Mouse (Mus musculus): ENCODE results near the gene Rasl12. TPM values are rescaled to one million over a fixed set of nuclear protein-coding genes. Genes with fewer than 3 reads are reported as not detected.

Gene Rasl12
- total and polyA plus RNA-seq, 2 experiments from 2014 or later = 4.3 to 9.3 TPM

GRCm38 (mm10) chr9:65435671-65436301 lies 37.5 kb downstream of the Rasl12 start, which contains the start of gene Mtfmt:
TSS of gene Mtfmt (plus strand) at chr9:65435782.
- TF ChIP-seq CTCF (IDR thresholded peaks at IDR 0.05) = no peak
- Histone ChIP-seq H3K4me3 (ENCODE audit: low read depth, low read length) (peak within 1 kb of the TSS; percentile 67), H3K9me3 (ENCODE audit: low read length) (no peaks in the 10 kb centered on the region), H3K9ac (replicated peaks; ENCODE audit: low read length, poor library complexity, severe bottlenecking) (peak within 1 kb of the TSS; percentile 73), H3K27me3 (ENCODE audit: insufficient read depth, low read length) (no peaks in the 10 kb centered on the region), H3K36me3 (ENCODE audit: insufficient read depth, low read length) (peaks cover 6% of the 10 kb centered on the region), H3K4me1 (ENCODE audit: insufficient read depth, low read length) (peaks cover 3% of the 10 kb centered on the region; the same call in 1 of the 2 replicates), H3K4me2 (ENCODE audit: low read depth, low read length, poor library complexity, severe bottlenecking) (peak within 1 kb of the TSS; percentile 72), H3K27ac (ENCODE audit: low read depth, low read length) (peak within 1 kb of the TSS; percentile 40; the same call in 1 of the 2 replicates)
- peak; percentile 95 for DNase-seq (ENCODE audit: low spot score)
- under 1% methylated on average over 54 of the region's 54 CpGs for WGBS
- ATAC-seq (ENCODE audit: low FRiP score) = peak; percentile 89

DNA sequence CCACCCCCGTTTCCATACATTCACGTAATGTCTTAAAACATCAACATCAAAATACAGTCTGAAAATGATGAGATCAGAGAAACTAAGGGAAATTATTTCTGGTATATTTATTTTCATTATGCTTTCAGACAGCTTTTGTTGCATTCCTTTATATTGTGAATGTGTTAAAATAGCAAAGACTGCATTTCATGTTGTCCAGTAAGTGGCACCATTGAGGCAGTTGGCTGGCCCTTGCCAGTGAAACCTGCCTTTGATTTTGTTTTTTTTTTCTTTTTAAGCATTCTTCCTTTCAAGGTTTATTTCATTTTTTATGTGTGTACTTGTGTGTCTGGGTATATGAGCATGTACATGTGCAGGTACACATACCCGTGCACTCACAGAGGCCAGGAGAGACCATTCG lies 46.4 kb downstream of the Rasl12 start:
- peak; percentile 55 for TF ChIP-seq CTCF (IDR thresholded peaks at IDR 0.05)
- ATAC-seq (ENCODE audit: low FRiP score) (no peak), DNase-seq (ENCODE audit: low spot score) (no peak)
- no peaks in the 10 kb centered on the region for H3K4me1 ChIP-seq (ENCODE audit: insufficient read depth, low read length)
- no peak overlapping the region for H3K9ac ChIP-seq (replicated peaks; ENCODE audit: low read length, poor library complexity, severe bottlenecking)
- no peak overlapping the region for H3K27ac ChIP-seq (ENCODE audit: low read depth, low read length)
- H3K36me3 ChIP-seq (ENCODE audit: insufficient read depth, low read length) = peaks cover 61% of the 10 kb centered on the region
- 93% methylated on average over 4 of the region's 4 CpGs for WGBS
- H3K27me3 ChIP-seq (ENCODE audit: insufficient read depth, low read length) = no peaks in the 10 kb centered on the region
- H3K4me2 ChIP-seq (ENCODE audit: low read depth, low read length, poor library complexity, severe bottlenecking) = no peak overlapping the region
- H3K9me3 ChIP-seq (ENCODE audit: low read length) = no peaks in the 10 kb centered on the region
- no peak overlapping the region for H3K4me3 ChIP-seq (ENCODE audit: low read depth, low read length)

- H3K4me1 ChIP-seq (ENCODE audit: insufficient read depth, low read length) = no peaks in the 10 kb centered on the region
- no peaks in the 10 kb centered on the region for H3K27me3 ChIP-seq (ENCODE audit: insufficient read depth, low read length)
- no peaks in the 10 kb centered on the region for H3K9me3 ChIP-seq (ENCODE audit: low read length)
- DNase-seq (ENCODE audit: low spot score) (no peak), ATAC-seq (ENCODE audit: low FRiP score) (no peak)
- no peak overlapping the region for H3K4me2 ChIP-seq (ENCODE audit: low read depth, low read length, poor library complexity, severe bottlenecking)
- WGBS = 91% methylated on average over 6 of the region's 6 CpGs
- H3K4me3 ChIP-seq (ENCODE audit: low read depth, low read length) = no peak overlapping the region
- H3K9ac ChIP-seq (replicated peaks; ENCODE audit: low read length, poor library complexity, severe bottlenecking) = no peak overlapping the region
- H3K36me3 ChIP-seq (ENCODE audit: insufficient read depth, low read length) = peaks cover 66% of the 10 kb centered on the region
- TF ChIP-seq CTCF (IDR thresholded peaks at IDR 0.05) = no peak
- H3K27ac ChIP-seq (ENCODE audit: low read depth, low read length) = no peak overlapping the region
Observed at GRCm38 (mm10) chr9:65447951-65448350, 49.6 kb downstream of the Rasl12 start.

- Histone ChIP-seq H3K36me3 (ENCODE audit: insufficient read depth, low read length) (0 out of 2 replicates have a peak, but pooled peaks cover under 1% of the 10 kb centered on the region), H3K9me3 (ENCODE audit: low read length) (no peaks in the 10 kb centered on the region), H3K4me1 (ENCODE audit: insufficient read depth, low read length) (peaks cover 6% of the 10 kb centered on the region), H3K4me3 (ENCODE audit: low read depth, low read length) (no peak overlapping the region), H3K27ac (ENCODE audit: low read depth, low read length) (no peak overlapping the region), H3K27me3 (ENCODE audit: insufficient read depth, low read length) (no peaks in the 10 kb centered on the region), H3K9ac (replicated peaks; ENCODE audit: low read length, poor library complexity, severe bottlenecking) (no peak overlapping the region), H3K4me2 (ENCODE audit: low read depth, low read length, poor library complexity, severe bottlenecking) (no peak overlapping the region)
- 91% methylated on average over 2 of the region's 2 CpGs for WGBS
- no peak for DNase-seq (ENCODE audit: low spot score)
- ATAC-seq (ENCODE audit: low FRiP score) = no peak
- TF ChIP-seq CTCF (IDR thresholded peaks at IDR 0.05) = no peak
Observed at GRCm38 (mm10) chr9:65458975-65459374, 60.7 kb downstream of the Rasl12 start.

DNA sequence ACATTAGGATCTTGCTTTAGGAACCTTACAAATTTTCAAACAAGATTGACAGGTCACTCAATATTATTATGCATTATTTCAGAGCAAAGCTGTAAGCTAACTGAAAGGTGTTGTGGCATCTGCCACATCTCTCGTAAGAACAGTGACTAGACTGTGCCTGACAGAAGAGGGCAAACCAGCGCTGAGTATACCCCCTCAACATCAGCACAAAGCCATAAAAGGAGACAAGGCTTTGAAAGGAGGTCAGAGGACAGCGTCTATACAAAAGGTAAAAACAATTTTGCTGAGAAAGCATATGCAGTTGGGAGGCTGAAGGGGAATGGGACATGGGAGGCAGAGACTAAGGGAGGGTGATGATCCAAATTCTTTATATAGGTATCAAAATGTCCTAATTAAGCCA lies 61.9 kb downstream of the Rasl12 start:
- Histone ChIP-seq H3K4me2 (ENCODE audit: low read depth, low read length, poor library complexity, severe bottlenecking) (peak overlapping the region; percentile 72), H3K27me3 (ENCODE audit: insufficient read depth, low read length) (no peaks in the 10 kb centered on the region), H3K9me3 (ENCODE audit: low read length) (no peaks in the 10 kb centered on the region), H3K9ac (replicated peaks; ENCODE audit: low read length, poor library complexity, severe bottlenecking) (peak overlapping the region; percentile 90), H3K4me1 (ENCODE audit: insufficient read depth, low read length) (peaks cover 6% of the 10 kb centered on the region), H3K4me3 (ENCODE audit: low read depth, low read length) (peak overlapping the region; percentile 84), H3K27ac (ENCODE audit: low read depth, low read length) (peak overlapping the region; percentile 89), H3K36me3 (ENCODE audit: insufficient read depth, low read length) (no peaks in the 10 kb centered on the region)
- 29% methylated on average over 3 of the region's 3 CpGs for WGBS
- no peak for TF ChIP-seq CTCF (IDR thresholded peaks at IDR 0.05)
- DNase-seq (ENCODE audit: low spot score) (peak; percentile 2), ATAC-seq (ENCODE audit: low FRiP score) (no peak)

DNA sequence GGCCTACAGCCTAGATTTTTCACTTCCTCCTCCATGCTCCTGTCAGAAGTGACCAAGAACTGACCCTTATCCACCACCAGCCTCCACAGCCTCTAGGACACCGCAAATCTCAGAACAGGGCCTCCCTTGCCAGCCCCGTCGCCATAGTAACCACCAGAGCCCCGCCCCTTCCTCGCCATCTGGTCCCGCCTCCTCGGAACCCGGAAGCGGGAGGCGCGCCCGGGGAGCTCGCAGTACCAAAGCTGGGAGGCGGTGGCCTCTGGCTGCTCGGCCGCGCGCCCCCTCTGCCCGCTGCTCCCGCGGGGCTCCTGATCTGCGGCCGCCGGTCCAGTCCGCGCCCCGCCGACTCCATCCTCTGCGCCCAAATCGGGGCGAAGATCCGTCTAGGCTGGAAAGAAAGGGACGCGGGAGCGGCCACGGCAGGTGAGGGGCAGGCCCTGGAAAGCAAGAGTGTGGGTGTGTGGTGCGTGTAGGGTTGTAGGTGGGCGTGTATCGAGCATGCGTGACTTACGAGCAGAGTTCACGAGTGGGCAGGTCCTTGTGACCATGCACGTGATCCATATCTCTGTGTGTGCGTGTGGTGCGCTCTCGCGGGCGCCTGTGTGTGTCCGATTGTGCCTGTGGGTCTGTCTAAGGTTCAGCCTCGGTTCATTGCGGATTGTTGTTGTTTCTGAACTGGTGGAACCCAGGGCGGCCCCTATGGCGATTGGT lies 62.6 kb downstream of the Rasl12 start, which contains the start of gene Spg21:
Gene Spg21 (plus strand): TSS at position 216 of the 711 bp plus-strand sequence.
- DNase-seq (ENCODE audit: low spot score) (peak; percentile 94), ATAC-seq (ENCODE audit: low FRiP score) (peak; percentile 97)
- under 1% methylated on average over 53 of the region's 53 CpGs for WGBS
- peak within 1 kb of the TSS; percentile 72 for H3K4me2 ChIP-seq (ENCODE audit: low read depth, low read length, poor library complexity, severe bottlenecking)
- H3K9ac ChIP-seq (replicated peaks; ENCODE audit: low read length, poor library complexity, severe bottlenecking) = peak within 1 kb of the TSS; percentile 90
- H3K36me3 ChIP-seq (ENCODE audit: insufficient read depth, low read length) = peaks cover 3% of the 10 kb centered on the region; the same call in 1 of the 2 replicates
- no peaks in the 10 kb centered on the region for H3K27me3 ChIP-seq (ENCODE audit: insufficient read depth, low read length)
- no peaks in the 10 kb centered on the region for H3K9me3 ChIP-seq (ENCODE audit: low read length)
- peak within 1 kb of the TSS; percentile 84 for H3K4me3 ChIP-seq (ENCODE audit: low read depth, low read length)
- peak within 1 kb of the TSS; percentile 89 for H3K27ac ChIP-seq (ENCODE audit: low read depth, low read length)
- H3K4me1 ChIP-seq (ENCODE audit: insufficient read depth, low read length) = peaks cover 6% of the 10 kb centered on the region
- TF ChIP-seq CTCF (IDR thresholded peaks at IDR 0.05) = no peak
